Mouse (Mus musculus) adrenal gland, adult 2 months (tissue): ENCODE measurements around the gene Ulk4. TPM values are rescaled to one million over a fixed set of nuclear protein-coding genes. Genes with fewer than 3 reads are reported as not detected.
A peak's percentile ranks its signal among the peaks of the same experiment; 100 is the strongest.
"Not testable (repeated sequence)": the region's sequence is repeated elsewhere in the genome, so short reads cannot be mapped to it uniquely, and the experiment has no call there.

Experiments used
- DNase-seq: peaks from one replicate; pipeline ENCODE4 v3.0.0; 2021
- polyA plus RNA-seq: library from polyadenylated mRNA; depleted of rRNA; stranded (reverse); fragments of >200 nt; gene quantifications from 2 replicates; pipeline ENCODE4 v1.2.3, GENCODE M21; 2012
- total RNA-seq, 2 experiments: library from RNA; stranded (reverse); gene quantifications; 2 replicates each; pipeline ENCODE4 v1.2.3; 2021

Ulk4 gene
- total and polyA plus RNA-seq, 3 experiments = 1.5 to 2.3 (median 2.0) TPM

GRCm38 (mm10) chr9:121061820-121062623 is 215.0 kb downstream of the Ulk4 start:
- no peak for DNase-seq

- DNase-seq = no peak
These were observed 216.7 kb downstream of the Ulk4 start for GRCm38 (mm10) chr9:121060331-121060730.

GRCm38 (mm10) chr9:121059286-121059685 is 217.7 kb downstream of the Ulk4 start:
- DNase-seq = no peak

GRCm38 (mm10) chr9:121058538-121058937 is 218.5 kb downstream of the Ulk4 start:
- no peak for DNase-seq

- DNase-seq = peak; percentile 22
These were observed 218.9 kb downstream of the Ulk4 start for GRCm38 (mm10) chr9:121058116-121058515.

- no peak for DNase-seq
These were observed 219.6 kb downstream of the Ulk4 start for GRCm38 (mm10) chr9:121057401-121057800.

- no peak for DNase-seq
These were observed 220.5 kb downstream of the Ulk4 start for GRCm38 (mm10) chr9:121056526-121056925.

GRCm38 (mm10) chr9:121056036-121056435 is 221.0 kb downstream of the Ulk4 start:
- no peak for DNase-seq

GRCm38 (mm10) chr9:121045657-121046056 is 231.3 kb downstream of the Ulk4 start:
- DNase-seq = not testable (repeated sequence)

GRCm38 (mm10) chr9:121044471-121045206 is 232.4 kb downstream of the Ulk4 start:
- DNase-seq = no peak

GRCm38 (mm10) chr9:121043021-121043420 is 234.0 kb downstream of the Ulk4 start:
- no peak for DNase-seq

- no peak for DNase-seq
These were observed 238.6 kb downstream of the Ulk4 start for GRCm38 (mm10) chr9:121038396-121038795.

GRCm38 (mm10) chr9:121037975-121038374 is 239.0 kb downstream of the Ulk4 start:
- no peak for DNase-seq

- no peak for DNase-seq
These were observed 241.7 kb downstream of the Ulk4 start for GRCm38 (mm10) chr9:121035296-121035695.

GRCm38 (mm10) chr9:121033596-121033995 is 243.4 kb downstream of the Ulk4 start:
- no peak for DNase-seq

- no peak for DNase-seq
These were observed 244.6 kb downstream of the Ulk4 start for GRCm38 (mm10) chr9:121032322-121032964.

- peak; percentile 41 for DNase-seq
These were observed 246.0 kb downstream of the Ulk4 start for GRCm38 (mm10) chr9:121030949-121031348.

- DNase-seq = peak; percentile 60
These were observed 247.2 kb downstream of the Ulk4 start for GRCm38 (mm10) chr9:121029786-121030185.

GRCm38 (mm10) chr9:121023526-121024264 is 253.3 kb downstream of the Ulk4 start:
- DNase-seq = no peak

GRCm38 (mm10) chr9:121020360-121020759 is 256.6 kb downstream of the Ulk4 start:
- peak; percentile 26 for DNase-seq

- DNase-seq = no peak
These were observed 257.1 kb downstream of the Ulk4 start for GRCm38 (mm10) chr9:121019932-121020331.
